Mouse (Mus musculus): ENCODE results near the gene Nisch. TPM values are rescaled to one million over a fixed set of nuclear protein-coding genes. Genes with fewer than 3 reads are reported as not detected.

Gene Nisch
- polyA plus RNA-seq, 1 experiment, result 370 TPM

DNA sequence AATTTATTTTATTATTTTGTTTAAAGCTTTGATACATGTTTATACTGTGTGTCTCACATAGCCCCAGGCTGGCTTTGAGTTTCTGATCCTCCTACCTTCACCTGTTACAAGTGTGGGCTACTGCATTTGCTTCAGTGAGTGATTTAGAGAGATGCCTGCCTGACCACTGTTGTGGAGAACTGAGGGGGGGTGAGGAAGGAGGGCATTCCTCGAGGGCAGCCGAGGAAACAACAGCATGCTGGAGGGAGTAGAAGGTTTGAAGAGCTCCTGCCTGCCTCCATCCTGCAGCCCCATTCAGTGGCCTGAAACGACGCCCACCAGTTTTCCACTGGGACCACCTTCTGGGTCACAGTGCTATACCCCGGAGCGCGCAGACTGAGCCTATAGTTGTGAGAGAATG lies 51.3 kb downstream of the Nisch start:
- no peak for DNase-seq (ENCODE audit: extremely low spot score in 1 of 2, low spot score in 1 of 2)

DNA sequence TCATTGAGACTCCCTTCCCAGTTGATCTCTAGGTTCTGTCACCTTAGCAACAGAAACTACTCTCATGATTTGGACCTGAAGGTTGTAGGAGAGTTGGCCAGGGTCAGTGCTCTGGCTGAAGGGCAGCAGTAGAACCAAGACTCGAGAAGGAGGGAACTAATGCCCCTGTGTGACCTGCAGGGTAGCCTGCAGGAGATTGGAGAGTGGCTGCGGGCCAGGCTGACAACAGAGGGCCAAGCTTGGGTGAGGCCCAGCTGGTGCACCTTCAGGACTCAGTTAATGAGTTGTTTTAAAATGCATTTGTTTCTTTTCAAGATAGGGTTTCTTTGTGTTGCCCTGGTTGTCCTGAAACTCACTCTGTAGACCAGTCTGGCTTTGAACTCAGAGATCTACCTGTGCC lies 51.7 kb downstream of the Nisch start:
- no peak for DNase-seq (ENCODE audit: extremely low spot score in 1 of 2, low spot score in 1 of 2)

DNA sequence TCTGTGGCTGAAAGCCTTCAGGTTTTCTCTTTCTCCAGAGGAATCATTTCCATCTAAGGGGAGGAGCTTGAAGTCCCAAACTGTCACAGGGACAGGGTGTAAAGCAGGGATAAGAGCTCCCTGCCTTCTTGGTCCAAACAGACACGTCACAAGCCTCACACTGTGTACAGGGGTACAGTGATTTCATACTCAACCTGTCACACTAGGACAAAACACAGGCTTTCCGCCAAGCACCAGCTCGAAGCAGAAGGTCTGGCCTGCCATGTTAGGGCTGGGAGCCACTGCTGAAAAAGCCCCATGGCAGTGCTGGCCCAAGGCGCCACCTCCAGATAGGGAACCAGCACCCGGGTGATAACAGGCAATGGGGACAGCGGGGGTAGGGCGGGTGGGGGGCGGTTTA lies 52.7 kb downstream of the Nisch start:
- no peak for DNase-seq (ENCODE audit: extremely low spot score in 1 of 2, low spot score in 1 of 2)

DNA sequence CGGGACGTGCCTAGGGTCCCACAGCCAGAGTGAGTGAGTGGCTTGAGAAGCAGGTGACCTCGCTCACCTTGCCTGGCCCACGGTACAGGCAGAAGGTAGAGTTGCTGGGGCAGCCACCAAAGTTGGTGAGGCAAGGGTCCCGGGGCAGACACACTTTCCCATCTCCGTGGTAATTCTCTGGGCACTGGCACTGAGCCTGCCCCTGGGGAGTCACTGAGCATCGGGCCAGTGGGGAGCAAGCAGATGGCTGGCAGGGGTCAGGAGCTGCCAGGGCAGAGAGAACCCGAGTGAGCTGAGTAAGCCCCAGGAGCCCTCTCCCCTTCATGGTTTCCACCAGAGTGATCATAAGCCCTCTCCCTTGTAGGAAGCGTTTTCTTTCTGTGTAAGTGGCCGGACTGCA lies 55.1 kb downstream of the Nisch start:
- DNase-seq (ENCODE audit: extremely low spot score in 1 of 2, low spot score in 1 of 2), result no peak

DNA sequence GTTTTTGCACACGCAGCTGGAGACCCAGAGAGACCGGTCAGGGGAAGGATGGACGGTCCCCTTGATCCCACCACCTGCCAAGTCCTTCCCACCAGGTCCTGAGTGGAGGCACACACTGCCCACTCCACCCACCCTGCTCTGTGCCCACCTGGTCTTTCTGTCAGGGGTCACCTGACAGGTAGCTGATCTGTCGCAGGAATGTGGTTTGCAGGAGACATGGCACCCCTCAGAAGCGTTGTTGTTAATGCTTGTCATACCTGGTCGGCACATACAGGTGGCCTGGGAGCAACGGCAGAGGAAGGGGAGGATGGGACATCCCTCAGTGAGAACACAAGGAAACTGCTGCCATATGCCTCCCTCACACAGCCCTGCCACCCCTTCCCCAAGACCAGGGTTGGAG lies 55.6 kb downstream of the Nisch start:
- no peak for DNase-seq (ENCODE audit: extremely low spot score in 1 of 2, low spot score in 1 of 2)

DNA sequence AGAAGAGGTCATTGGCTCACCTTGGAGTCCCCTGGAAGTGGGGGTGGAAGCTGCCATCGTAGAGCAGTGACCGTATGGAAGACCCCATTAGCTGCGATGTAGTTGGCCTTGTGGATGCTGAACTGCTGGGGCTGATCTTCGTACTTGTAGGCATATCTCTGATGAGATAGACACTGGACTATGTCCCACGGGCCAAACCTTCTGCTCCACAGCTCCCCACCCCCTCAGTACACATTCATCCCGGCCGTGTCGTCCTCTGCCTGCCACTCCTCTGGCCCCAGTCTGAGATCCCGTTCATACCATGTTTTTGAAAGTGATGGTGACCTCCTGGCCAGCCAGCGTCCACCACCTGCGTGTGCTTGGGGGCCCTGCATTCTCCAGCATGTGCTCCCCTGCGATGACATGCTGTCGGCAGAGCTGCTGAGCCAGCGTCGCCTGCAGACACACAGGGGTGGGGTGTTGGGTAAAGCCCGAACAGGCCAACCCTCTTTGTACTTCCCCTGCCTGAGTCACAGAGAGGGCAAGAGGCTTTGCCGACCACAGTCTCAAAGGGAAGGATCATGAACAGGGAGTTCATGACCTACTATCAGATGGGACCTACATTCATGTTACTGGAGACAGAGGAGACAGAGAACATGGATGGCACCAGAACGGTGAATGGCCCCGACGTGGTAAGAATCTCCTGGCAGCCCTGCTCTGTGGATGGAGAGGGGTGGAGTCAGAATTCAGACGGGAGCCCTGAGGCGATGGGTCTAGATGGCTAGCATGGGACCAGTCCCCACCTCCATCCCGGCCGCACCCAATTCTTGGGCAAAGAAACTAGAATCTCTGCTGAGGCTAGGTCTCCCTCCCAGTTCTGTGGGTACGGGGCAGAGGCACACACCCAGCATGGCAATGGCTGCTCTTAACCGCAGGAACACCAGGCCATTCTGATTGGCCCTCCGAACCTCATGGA lies 56.3 kb downstream of the Nisch start:
- DNase-seq (ENCODE audit: extremely low spot score in 1 of 2, low spot score in 1 of 2), result no peak

DNA sequence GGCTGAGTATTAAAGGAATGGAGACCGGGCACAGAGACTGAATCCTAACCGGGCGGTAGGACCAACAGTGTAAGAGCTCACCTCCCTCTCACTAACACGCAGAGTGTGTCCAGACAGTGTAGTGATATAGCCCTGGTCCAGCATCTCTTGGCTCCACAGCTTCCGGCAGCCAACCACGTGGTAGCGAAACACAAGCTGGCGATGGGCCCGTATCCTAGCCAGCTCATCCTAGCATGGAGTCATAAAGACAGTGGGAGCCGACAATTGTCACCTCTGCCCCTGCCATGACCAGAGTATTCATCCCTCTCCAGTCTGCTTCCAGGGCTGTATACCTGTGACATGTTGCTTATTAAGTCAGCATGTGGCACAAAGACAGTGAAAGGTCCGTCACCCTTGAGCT lies 71.1 kb downstream of the Nisch start:
- DNase-seq (ENCODE audit: extremely low spot score in 1 of 2, low spot score in 1 of 2), result no peak

DNA sequence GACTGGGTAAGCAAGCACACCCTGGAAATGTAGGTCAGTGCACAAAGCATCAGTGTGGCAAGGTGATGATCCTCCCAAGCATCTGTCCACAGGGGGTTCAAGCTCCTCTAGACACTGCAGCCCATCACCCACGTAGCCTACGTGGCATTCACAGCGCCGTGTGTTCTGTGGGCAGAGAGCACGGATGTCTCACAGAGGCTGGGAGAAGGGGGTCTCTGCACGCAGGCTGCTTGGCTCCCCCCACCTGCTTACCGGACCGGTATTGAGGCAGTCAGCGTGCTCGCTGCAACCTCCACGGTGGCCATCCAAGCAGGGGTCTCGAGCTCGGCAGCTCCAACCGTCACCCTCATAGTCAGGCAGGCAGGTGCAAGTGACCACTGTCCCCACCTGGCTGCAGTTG lies 75.7 kb downstream of the Nisch start:
- DNase-seq (ENCODE audit: extremely low spot score in 1 of 2, low spot score in 1 of 2), result no peak

DNA sequence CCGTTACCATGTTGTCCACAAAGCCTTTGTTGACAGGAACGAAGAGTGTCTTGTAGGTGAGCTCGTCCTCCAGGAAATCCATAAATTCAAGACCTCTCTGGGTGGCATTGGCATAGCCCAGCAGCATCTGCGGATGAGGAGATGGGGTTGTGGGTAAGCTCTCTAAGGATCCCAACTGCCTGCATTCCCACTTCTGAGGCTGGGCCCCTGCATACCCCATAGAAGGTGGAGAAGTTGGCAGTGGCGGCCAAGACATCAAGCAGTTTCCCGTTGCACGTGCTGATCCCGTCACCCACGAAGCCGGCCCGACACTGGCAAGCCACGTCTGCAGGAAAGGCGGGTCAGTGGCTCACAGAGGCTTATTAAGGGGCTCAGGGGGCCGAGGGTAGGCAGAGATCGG lies 76.6 kb downstream of the Nisch start:
- DNase-seq (ENCODE audit: extremely low spot score in 1 of 2, low spot score in 1 of 2), result no peak

DNA sequence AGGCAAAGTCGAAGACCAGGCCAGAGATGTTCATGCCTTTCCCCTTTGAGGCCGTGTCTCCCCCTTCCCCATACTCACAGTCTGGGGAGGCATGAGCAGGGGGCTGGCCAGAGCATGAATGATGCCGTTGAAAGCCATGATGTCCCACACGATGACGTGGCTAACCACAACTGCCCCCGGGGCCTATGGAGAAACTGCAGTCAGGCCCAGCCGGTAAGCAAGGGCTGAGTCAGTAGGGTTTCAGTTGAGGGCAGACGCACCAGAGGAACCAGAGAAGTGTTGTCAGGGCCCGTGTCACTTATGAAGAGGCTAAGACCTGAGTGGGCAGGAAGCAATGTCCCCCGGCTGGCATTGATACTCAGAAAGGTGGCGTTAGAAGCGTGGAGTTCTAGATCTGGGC lies 77.1 kb downstream of the Nisch start:
- no peak for DNase-seq (ENCODE audit: extremely low spot score in 1 of 2, low spot score in 1 of 2)

DNA sequence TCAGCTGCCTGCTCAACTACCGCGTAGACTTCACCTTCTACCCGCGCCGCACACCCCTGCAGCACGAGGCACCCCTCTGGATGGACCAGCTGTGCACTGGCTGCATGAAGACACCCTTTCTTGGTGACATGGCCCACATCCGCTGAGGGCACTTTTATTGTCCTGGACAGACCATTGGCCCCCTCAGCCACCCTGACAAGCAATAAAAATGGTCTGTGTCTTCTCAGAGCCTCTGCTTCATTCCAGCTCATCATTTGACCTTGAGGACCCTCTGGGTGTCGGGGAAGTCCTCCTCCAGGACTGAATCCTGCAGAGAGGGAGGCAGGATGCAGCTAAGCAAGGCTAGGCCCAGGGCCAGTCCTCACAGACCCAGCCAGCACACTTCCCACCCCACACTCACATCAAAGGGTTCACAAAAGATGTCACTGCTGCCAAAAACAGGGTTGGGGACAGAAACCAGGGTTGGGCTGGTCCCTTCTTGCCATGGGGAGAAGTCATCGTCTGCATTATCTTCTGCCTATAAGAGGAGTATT lies 77.8 kb downstream of the Nisch start:
- no peak for DNase-seq (ENCODE audit: extremely low spot score in 1 of 2, low spot score in 1 of 2)

DNA sequence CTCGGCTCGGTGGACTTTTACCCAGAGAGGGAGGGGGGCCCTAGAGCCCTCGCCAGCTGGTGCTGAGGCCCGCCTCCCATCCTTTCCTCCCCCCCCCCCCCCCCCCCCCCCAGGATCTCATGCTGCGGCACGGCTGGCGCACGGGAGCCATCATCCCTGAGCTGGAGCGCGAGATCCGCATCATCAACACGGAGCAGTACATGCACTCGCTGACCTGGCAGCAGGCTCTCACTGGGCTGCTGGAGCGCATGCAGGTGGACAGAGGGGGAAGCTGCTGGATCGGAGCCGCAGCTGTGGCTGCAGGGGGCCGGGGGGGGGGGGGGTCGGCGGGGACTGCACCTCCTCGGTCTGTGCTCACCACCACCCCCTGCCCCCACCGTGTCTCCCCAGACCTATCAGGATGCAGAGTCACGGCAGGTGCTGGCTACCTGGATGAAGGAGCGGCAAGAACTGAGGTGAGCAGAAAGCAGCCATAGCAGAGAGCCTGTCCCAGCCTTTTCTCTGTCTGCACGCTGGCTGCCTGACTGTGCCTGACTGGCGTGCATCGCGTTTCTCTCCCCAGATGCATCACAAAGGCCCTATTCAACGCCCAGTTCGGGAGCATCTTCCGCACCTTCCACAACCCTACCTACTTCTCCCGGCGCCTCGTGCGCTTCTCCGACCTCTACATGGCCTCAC lies 78.4 kb downstream of the Nisch start:
- no peak for DNase-seq (ENCODE audit: extremely low spot score in 1 of 2, low spot score in 1 of 2)

DNA sequence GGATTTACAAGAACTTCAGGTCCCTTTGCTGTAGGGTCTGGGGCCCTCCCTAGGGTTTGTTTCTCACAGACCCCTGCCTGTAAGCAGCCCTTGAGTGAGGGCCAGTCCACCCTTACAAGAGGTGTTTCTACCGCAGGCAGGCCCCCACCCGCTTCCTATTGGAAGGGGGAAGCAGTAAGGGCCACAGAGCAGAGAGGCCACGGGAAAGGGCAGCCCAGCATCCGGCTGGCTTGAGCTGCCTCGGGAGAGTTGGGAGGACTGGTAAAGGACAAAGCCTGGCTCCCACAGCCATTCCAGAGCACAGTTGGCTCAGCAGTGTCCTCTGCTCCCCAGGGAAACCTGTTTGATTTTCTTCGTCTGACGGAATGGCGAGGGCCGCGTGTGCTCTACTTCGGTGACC lies 79.0 kb downstream of the Nisch start:
- DNase-seq (ENCODE audit: extremely low spot score in 1 of 2, low spot score in 1 of 2), result no peak

DNA sequence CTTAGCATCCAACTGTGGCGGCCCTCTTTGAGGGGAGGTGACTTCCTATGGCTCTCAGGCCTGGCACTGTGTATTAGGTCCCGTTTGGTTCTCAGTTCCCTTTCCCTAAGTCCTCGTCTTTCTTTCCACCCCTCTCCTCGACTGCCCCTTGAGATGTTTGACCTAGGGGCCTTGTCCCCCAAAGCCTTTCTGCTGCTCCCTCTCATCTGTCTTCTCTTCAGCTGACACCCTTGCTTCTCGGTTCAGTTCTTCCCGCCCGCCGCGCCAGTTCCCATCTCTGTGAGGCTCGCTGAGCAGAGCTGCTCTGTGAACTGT lies 79.5 kb downstream of the Nisch start:
- no peak for DNase-seq (ENCODE audit: extremely low spot score in 1 of 2, low spot score in 1 of 2)

DNA sequence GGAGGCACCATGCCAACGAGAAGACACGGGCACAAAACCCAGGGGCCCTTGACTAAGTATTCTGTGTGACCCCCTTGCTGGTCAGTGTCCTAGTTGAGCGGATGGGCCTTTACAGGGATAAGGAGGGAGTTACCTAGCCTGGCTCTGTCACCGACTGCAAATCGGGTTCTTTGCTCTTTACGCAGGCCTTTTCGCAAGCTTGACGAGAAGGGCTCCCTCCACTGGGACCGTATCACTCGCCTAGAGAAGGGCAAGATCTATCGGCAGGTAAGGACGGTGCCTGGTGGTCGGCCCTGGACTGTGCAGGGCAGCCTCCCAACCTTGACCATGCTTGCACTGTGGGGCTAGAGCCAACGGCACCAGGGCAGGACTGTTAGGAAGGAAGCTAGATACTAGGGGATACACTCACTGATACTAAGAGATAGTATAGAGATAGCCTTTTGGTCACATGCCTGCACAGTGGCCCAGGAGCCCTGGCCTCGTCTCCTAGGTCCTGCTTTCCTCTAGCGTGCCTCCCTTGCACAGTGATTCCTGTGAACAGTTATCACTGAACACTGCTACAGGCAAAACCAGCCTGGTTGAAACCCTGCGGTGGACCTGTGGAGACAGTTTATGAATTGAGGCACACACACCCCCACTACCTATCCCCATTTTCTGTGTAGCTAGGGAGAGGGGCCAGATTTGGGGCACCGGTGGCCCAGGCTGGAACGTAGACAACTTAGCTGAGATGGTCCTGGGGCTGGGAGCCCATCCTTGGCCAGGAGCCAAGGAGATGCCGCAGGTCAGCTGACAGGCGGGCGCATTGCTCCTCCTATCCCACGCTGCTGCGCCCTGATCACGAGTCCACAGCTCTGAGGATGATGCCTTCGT lies 80.1 kb downstream of the Nisch start:
- no peak for DNase-seq (ENCODE audit: extremely low spot score in 1 of 2, low spot score in 1 of 2)

DNA sequence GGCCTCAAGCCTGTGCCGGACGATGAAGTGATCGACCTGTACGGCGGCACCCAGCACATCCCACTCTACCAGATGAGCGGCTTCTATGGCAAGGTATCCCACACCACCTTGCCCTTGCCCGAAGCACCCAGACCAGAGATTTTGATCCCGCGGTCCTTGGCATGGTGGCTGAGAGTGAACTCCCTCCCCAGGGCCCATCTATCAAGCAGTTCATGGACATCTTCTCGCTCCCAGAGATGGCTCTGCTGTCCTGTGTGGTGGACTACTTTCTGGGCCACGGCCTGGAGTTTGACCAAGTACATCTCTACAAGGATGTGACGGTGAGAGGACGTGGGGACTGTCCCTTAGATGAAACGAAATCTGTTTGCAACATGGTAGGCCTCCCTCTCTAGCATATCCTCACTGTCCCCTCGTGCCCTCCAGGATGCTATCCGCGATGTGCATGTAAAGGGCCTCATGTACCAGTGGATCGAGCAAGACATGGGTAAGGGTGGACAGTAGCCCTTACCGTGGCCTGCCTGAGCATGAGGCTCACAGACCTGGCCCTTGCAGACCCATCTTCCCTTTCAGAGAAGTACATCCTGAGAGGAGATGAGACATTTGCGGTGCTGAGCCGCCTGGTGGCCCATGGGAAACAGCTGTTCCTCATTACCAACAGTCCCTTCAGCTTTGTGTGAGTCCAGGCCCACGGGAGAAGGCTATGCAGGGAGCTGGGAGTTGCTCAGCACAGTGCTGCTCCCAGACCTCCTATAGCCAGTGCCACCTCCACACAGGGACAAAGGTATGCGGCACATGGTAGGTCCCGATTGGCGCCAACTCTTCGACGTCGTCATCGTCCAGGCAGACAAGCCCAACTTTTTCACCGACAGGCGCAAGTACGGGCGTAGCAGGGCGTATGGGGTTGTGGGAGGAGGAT lies 81.0 kb downstream of the Nisch start:
- DNase-seq (ENCODE audit: extremely low spot score in 1 of 2, low spot score in 1 of 2), result no peak

DNA sequence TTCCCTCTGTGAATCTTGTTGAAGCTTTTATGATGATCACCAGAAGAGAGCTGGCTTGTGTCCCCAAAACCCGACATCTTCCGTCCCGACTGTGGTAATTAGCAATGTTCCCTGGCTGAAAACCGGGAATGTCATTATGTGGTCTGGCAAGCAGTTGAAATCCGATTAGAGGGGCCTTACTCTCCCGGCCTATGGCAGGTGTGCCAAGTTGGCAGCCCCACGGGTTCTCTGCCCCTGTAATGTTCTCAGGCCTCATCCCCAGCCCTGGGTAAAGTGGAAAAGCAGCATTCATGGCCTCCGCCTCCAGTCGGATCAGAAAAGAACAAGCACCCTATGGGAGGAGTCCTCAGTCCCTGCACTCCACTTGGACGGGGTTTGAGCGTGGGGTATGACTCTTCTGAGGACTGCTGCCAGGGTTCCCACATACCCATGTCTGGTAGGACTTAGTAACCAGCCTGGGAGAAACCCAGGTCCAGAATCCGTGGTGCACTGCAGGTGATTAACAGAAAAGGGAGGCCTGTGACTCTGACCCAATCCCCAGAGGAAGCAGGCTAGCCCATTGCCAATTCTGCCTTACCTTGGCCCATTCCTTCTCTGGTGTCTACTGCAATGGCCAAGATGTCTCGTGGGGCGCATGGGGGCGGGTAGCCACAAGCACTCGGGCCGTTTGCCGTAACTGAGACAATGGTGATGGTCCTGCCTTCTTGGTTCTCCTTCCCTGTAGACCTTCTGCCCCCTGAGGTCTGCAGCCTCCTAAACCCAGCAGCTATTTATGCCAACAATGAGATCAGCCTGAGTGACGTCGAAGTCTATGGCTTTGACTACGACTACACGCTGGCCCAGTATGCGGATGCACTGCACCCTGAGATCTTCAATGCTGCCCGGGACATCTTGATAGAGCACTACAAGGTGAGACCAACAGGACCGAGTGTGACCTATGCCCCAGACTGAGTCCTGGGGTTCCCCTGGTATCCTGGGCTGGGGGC lies 82.4 kb downstream of the Nisch start:
- no peak for DNase-seq (ENCODE audit: extremely low spot score in 1 of 2, low spot score in 1 of 2)

DNA sequence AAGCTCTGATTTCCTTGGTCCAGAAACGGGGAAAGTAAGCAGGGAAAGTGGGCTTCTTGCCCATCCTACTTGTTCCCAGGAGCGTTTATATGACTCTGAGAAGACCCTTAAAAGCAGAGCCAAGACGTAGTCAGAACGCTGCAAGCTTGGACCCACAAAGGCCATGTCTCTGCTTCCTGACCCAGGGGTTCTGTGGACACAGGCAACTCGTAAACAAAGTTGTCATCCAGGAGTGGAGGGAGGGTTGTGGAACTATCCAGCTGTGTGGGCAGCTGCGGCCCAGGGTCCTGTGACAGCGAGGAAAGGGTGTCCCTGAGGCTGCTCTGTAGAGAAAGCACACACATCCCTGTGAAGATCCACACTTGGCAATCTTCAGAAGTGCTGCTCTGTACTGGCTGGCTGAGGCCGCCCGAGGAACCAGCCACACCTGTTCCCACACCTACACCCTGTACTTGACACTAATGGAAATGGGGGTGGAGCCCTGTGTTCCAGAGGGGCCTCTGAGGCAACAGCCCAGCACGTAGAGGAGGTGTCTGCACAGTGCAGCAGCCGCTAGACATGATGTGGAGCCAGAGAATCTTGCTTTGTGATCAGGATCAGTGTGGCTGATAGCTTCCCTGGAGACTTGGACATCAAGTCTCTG lies 83.6 kb downstream of the Nisch start:
- peak in 1 of 2 experiments; percentile 16 for DNase-seq (ENCODE audit: extremely low spot score in 1 of 2, low spot score in 1 of 2)
